Mouse (Mus musculus) liver, embryonic 14.5 days (tissue): ENCODE data around the gene Gmip.

Experiments
- CTCF ChIP-seq: IDR thresholded peaks from 2 replicates; pipeline ENCODE4 v1.5.1; 2016; ENCODE audit warnings: antibody characterized with exemption, low read depth, control low read depth
- EP300 ChIP-seq: IDR thresholded peaks from 2 replicates; pipeline ENCODE4 v1.6.1; 2016; ENCODE audit warnings: antibody characterized with exemption, low read depth

GRCm38 (mm10) chr8:69761814-69762445, 46.5 kb upstream of the Gmip start:
- TF ChIP-seq CTCF (no peak), EP300 (no peak)
